ENCODE assay signal across 8 mouse cellular contexts in genomic region chr10:63429380-63429779, GRCm38 (mm10). TPM values are rescaled to one million over a fixed set of nuclear protein-coding genes. Genes with fewer than 3 reads are reported as not detected.
DNase-seq lines count a peak whose midpoint lies in the region; ATAC-seq and TF ChIP-seq lines count a peak whose summit lies in the region.

No protein-coding gene starts in this region.

- H3K4me2 ChIP-seq in forebrain, postnatal 0 days (ENCODE audit: low read depth), result peak overlapping the region; percentile 70
- H3K4me2 ChIP-seq in lung, embryonic 15.5 days, result peak overlapping the region; percentile 83

- ATAC-seq in forebrain, postnatal 0 days, result peak; percentile 94
- ATAC-seq in lung, embryonic 15.5 days (ENCODE audit: borderline replicate concordance, extremely low read depth, low FRiP score, low TSS enrichment), result peak; percentile 96

- no peaks in the 10 kb centered on the region for H3K9me3 ChIP-seq in MEL (replicated peaks; ENCODE audit: insufficient read depth, low read length)
- no peaks in the 10 kb centered on the region for H3K9me3 ChIP-seq in forebrain, postnatal 0 days (ENCODE audit: low read length)
- H3K9me3 ChIP-seq in lung, embryonic 15.5 days, result no peaks in the 10 kb centered on the region

- peak overlapping the region; percentile 88 for H3K9ac ChIP-seq in MEL (ENCODE audit: control insufficient read depth, low read depth, low read length, poor library complexity, severe bottlenecking)
- H3K9ac ChIP-seq in forebrain, postnatal 0 days, result peak overlapping the region; percentile 65
- H3K9ac ChIP-seq in lung, embryonic 15.5 days, result peak overlapping the region; percentile 77

- peak overlapping the region; percentile 76 for H3K27ac ChIP-seq in MEL (ENCODE audit: control insufficient read depth, low read depth, low read length)
- no peak overlapping the region for H3K27ac ChIP-seq in cerebellum, adult 2 months (ENCODE audit: insufficient read depth, low read length)
- peak overlapping the region; percentile 86 for H3K27ac ChIP-seq in forebrain, postnatal 0 days (ENCODE audit: low read depth, low read length)
- peak overlapping the region; percentile 85 for H3K27ac ChIP-seq in lung, embryonic 15.5 days

- H3K27me3 ChIP-seq in MEL (ENCODE audit: control insufficient read depth in 1 of 2, insufficient read depth in 2 of 2, low read length in 2 of 2), result no peaks in the 10 kb centered on the region
- no peaks in the 10 kb centered on the region for H3K27me3 ChIP-seq in cerebellum, adult 2 months (ENCODE audit: control insufficient read depth, insufficient read depth, low read length)
- H3K27me3 ChIP-seq in forebrain, postnatal 0 days (ENCODE audit: insufficient read depth, low read length), result no peaks in the 10 kb centered on the region
- H3K27me3 ChIP-seq in lung, embryonic 15.5 days, result no peaks in the 10 kb centered on the region

- H3K4me3 ChIP-seq in MEL (ENCODE audit: control insufficient read depth in 1 of 2, insufficient read depth in 1 of 2, low read depth in 2 of 2, low read length in 2 of 2), result peak overlapping the region; percentile 46 to 73
- peak overlapping the region; percentile 70 for H3K4me3 ChIP-seq in cerebellum, adult 2 months (replicated peaks; ENCODE audit: insufficient read depth, low read depth, low read length)
- H3K4me3 ChIP-seq in forebrain, postnatal 0 days (ENCODE audit: low read depth, low read length), result peak overlapping the region; percentile 79
- H3K4me3 ChIP-seq in lung, embryonic 15.5 days, result peak overlapping the region; percentile 85

- DNase-seq in MEL (ENCODE audit: low read depth, low spot score), result peak; percentile 95
- DNase-seq in cerebellum, adult 2 months, result peak; percentile 95 to 100
- peak; percentile 100 for DNase-seq in forebrain, postnatal 0 days
- DNase-seq in heart, postnatal 4 days, result peak; percentile 100
- peak; percentile 97 to 100 for DNase-seq in layer of hippocampus, adult 8-10 months (ENCODE audit: low spot score in 2 of 2)
- peak; percentile 94 for DNase-seq in ovary, adult 18-20 months (ENCODE audit: low spot score)
- peak; percentile 99 for DNase-seq in thymus, postnatal 0 days (ENCODE audit: low spot score)

- no peak for TF ChIP-seq EP300 in MEL (IDR thresholded peaks at IDR 0.05; ENCODE audit: low read depth in 1 of 2, low read length in 2 of 2)

- peaks cover 17 to 28% of the 10 kb centered on the region in 2 experiments for H3K4me1 ChIP-seq in MEL (ENCODE audit: control insufficient read depth in 1 of 2, insufficient read depth in 2 of 2, low read length in 2 of 2)
- H3K4me1 ChIP-seq in cerebellum, adult 2 months (ENCODE audit: control insufficient read depth, insufficient read depth, low read length), result no peaks in the 10 kb centered on the region
- H3K4me1 ChIP-seq in forebrain, postnatal 0 days (ENCODE audit: insufficient read depth), result no peaks in the 10 kb centered on the region
- 0 out of 2 replicates have a peak, but pooled peaks cover 6% of the 10 kb centered on the region for H3K4me1 ChIP-seq in lung, embryonic 15.5 days

- no peaks in the 10 kb centered on the region; the same call in 1 of the 2 replicates for H3K79me2 ChIP-seq in MEL (ENCODE audit: control insufficient read depth, insufficient read depth, low read length, poor library complexity)

- WGBS in cerebellum, adult 2 months, result under 1% methylated on average over 34 of the region's 34 CpGs
- WGBS in forebrain, postnatal 0 days, result 3% methylated on average over 34 of the region's 34 CpGs
- WGBS in lung, embryonic 15.5 days, result under 1% methylated on average over 34 of the region's 34 CpGs

- no peak; a peak in 1 of 4 replicates for TF ChIP-seq POLR2A in MEL (IDR thresholded peaks at IDR 0.05; ENCODE audit: control insufficient read depth in 1 of 2, insufficient read depth in 1 of 2, low read depth in 1 of 2, low read length in 2 of 2, poor library complexity in 1 of 2)
- no peak for TF ChIP-seq POLR2A in cerebellum, adult 2 months (IDR thresholded peaks at IDR 0.05; ENCODE audit: borderline replicate concordance, insufficient read depth, low read length)

- no peak for TF ChIP-seq RAD21 in MEL (IDR thresholded peaks at IDR 0.05; ENCODE audit: low read depth, low read length)

- peaks cover 0 to 30% of the 10 kb centered on the region in 2 experiments; a peak in 2 of 4 replicates for H3K36me3 ChIP-seq in MEL (ENCODE audit: control insufficient read depth in 1 of 2, insufficient read depth in 2 of 2, low read length in 2 of 2)
- no peaks in the 10 kb centered on the region for H3K36me3 ChIP-seq in forebrain, postnatal 0 days (ENCODE audit: insufficient read depth)
- H3K36me3 ChIP-seq in lung, embryonic 15.5 days, result no peaks in the 10 kb centered on the region

- TF ChIP-seq CTCF in MEL (IDR thresholded peaks at IDR 0.05 in 2 of 3, conservative IDR thresholded peaks at IDR 0.05 in 1 of 3; ENCODE audit: control insufficient read depth in 1 of 3, insufficient read depth in 1 of 3, low read depth in 2 of 3, low read length in 3 of 3, poor library complexity in 1 of 3, severe bottlenecking in 1 of 3), result peak in 1 of 3 experiments; percentile 19; a peak in 2 of 6 replicates
- no peak for TF ChIP-seq CTCF in cerebellum, adult 2 months (IDR thresholded peaks at IDR 0.05; ENCODE audit: borderline replicate concordance, insufficient read depth, low read depth, low read length)
- no peak for TF ChIP-seq CTCF in forebrain, postnatal 0 days (IDR thresholded peaks at IDR 0.05; ENCODE audit: low read depth)

TF ChIP-seq in MEL, 35 proteins besides CTCF, POLR2A, EP300 and RAD21 (continues in another document):
- 0 out of 2 replicates have a peak, but pooled peaks have one; percentile 41 for TF ChIP-seq HCFC1 (IDR thresholded peaks at IDR 0.05; ENCODE audit: low read depth, low read length)
- TF ChIP-seq ZNF384 (IDR thresholded peaks at IDR 0.05; ENCODE audit: low read depth, low read length), result peak; percentile 95
- 0 out of 2 replicates have a peak, but pooled peaks have one; percentile 30 for TF ChIP-seq NRF1 (IDR thresholded peaks at IDR 0.05; ENCODE audit: insufficient read depth, low read depth, low read length, poor library complexity, severe bottlenecking)
- TF ChIP-seq TBP (IDR thresholded peaks at IDR 0.05; ENCODE audit: low read depth, low read length), result peak; percentile 100
- no peak for TF ChIP-seq NELFE (IDR thresholded peaks at IDR 0.05; ENCODE audit: low read depth, low read length)
- no peak for TF ChIP-seq MYC (IDR thresholded peaks at IDR 0.05; ENCODE audit: low read depth, low read length)
- TF ChIP-seq JUND (IDR thresholded peaks at IDR 0.05; ENCODE audit: low read depth, low read length), result no peak
- 0 out of 2 replicates have a peak, but pooled peaks have one; percentile 22 for TF ChIP-seq TCF12 (IDR thresholded peaks at IDR 0.05; ENCODE audit: low read depth, low read length)
- TF ChIP-seq ELF1 (IDR thresholded peaks at IDR 0.05; ENCODE audit: low read depth, low read length), result peak; percentile 85

RNA-seq across cellular contexts. Expression of gene Ctnna3, which starts 0.5 kb away (rescaled TPM):
- total RNA-seq in MEL (2012; rRNA removed), result not detected in 2 replicates
- polyA plus RNA-seq in MEL (2012; ENCODE audit: insufficient read depth in 1 of 2, insufficient read length in 2 of 2, low read depth in 1 of 2, low replicate concordance in 2 of 2, missing spikeins in 1 of 2), result not detected
- polyA plus RNA-seq in cerebellum, adult 2 months (2012; rRNA removed), result 3.0 and 3.7 TPM in 2 replicates
- total RNA-seq in forebrain, postnatal 0 days (2014; rRNA removed), result 0.52 and 0.62 TPM in 2 replicates
- polyA plus RNA-seq in forebrain, postnatal 0 days (2015; fragmentation: Nextera tagmentation; extraction: Ambion mirVana), result 0.33 and 0.51 TPM in 2 replicates
- 10 to 100 TPM; 81.4 to 88.7 TPM for total RNA-seq in heart, postnatal 4 days (2021)
- total RNA-seq in layer of hippocampus, adult 8-10 months (2022), result 1 to 10 TPM; 2.3 to 3.2 (median 3.1) TPM
- polyA plus RNA-seq in lung, embryonic 15.5 days (2015; fragmentation: Nextera tagmentation; extraction: Ambion mirVana), result 0.86 and 1.2 TPM in 2 replicates
- polyA plus RNA-seq in thymus, postnatal 0 days (2015; fragmentation: Nextera tagmentation; extraction: Ambion mirVana), result 0.36 and 0.48 TPM in 2 replicates

RNA-seq across cellular contexts. Expression of gene Gm7075, which starts 7.8 kb away (rescaled TPM):
- total RNA-seq in MEL (2012; rRNA removed), result not detected in 2 replicates
- polyA plus RNA-seq in MEL (2012; ENCODE audit: insufficient read depth in 1 of 2, insufficient read length in 2 of 2, low read depth in 1 of 2, low replicate concordance in 2 of 2, missing spikeins in 1 of 2), result not detected
- polyA plus RNA-seq in cerebellum, adult 2 months (2012; rRNA removed), result not detected in 2 replicates
- not detected in 2 replicates for total RNA-seq in forebrain, postnatal 0 days (2014; rRNA removed)
- polyA plus RNA-seq in forebrain, postnatal 0 days (2015; fragmentation: Nextera tagmentation; extraction: Ambion mirVana), result not detected in 2 replicates
- not detected for total RNA-seq in heart, postnatal 4 days (2021)
- total RNA-seq in layer of hippocampus, adult 8-10 months (2022), result not detected
- polyA plus RNA-seq in lung, embryonic 15.5 days (2015; fragmentation: Nextera tagmentation; extraction: Ambion mirVana), result 0.41 TPM in 1 of 2 replicates, not detected in the other
- not detected in 2 replicates for polyA plus RNA-seq in thymus, postnatal 0 days (2015; fragmentation: Nextera tagmentation; extraction: Ambion mirVana)

RNA-seq across cellular contexts. Expression of gene Dnajc12, which starts 47.1 kb away (rescaled TPM):
- 2.7 and 2.9 TPM in 2 replicates for total RNA-seq in MEL (2012; rRNA removed)
- polyA plus RNA-seq in MEL (2012; ENCODE audit: insufficient read depth in 1 of 2, insufficient read length in 2 of 2, low read depth in 1 of 2, low replicate concordance in 2 of 2, missing spikeins in 1 of 2), result 1 to 10 TPM in 1 of 2 experiments, not detected in 1; 7.3 TPM
- 32.1 and 34.2 TPM in 2 replicates for polyA plus RNA-seq in cerebellum, adult 2 months (2012; rRNA removed)
- 5.6 and 8.4 TPM in 2 replicates for total RNA-seq in forebrain, postnatal 0 days (2014; rRNA removed)
- 8.0 and 11.0 TPM in 2 replicates for polyA plus RNA-seq in forebrain, postnatal 0 days (2015; fragmentation: Nextera tagmentation; extraction: Ambion mirVana)
- total RNA-seq in heart, postnatal 4 days (2021), result 1 to 10 TPM; 5.5 to 8.7 TPM
- total RNA-seq in layer of hippocampus, adult 8-10 months (2022), result 10 to 100 TPM; 17.6 to 25.0 (median 24.7) TPM
- 13.3 and 13.6 TPM in 2 replicates for polyA plus RNA-seq in lung, embryonic 15.5 days (2015; fragmentation: Nextera tagmentation; extraction: Ambion mirVana)
- 10.7 and 11.1 TPM in 2 replicates for polyA plus RNA-seq in thymus, postnatal 0 days (2015; fragmentation: Nextera tagmentation; extraction: Ambion mirVana)

RNA-seq across cellular contexts. Expression of gene Sirt1, which starts 47.9 kb away (rescaled TPM):
- 9.1 and 13.2 TPM in 2 replicates for total RNA-seq in MEL (2012; rRNA removed)
- polyA plus RNA-seq in MEL (2012; ENCODE audit: insufficient read depth in 1 of 2, insufficient read length in 2 of 2, low read depth in 1 of 2, low replicate concordance in 2 of 2, missing spikeins in 1 of 2), result 10 to 100 TPM in 1 of 2 experiments, not detected in 1; 19.8 TPM
- polyA plus RNA-seq in cerebellum, adult 2 months (2012; rRNA removed), result 15.3 and 17.2 TPM in 2 replicates
- total RNA-seq in forebrain, postnatal 0 days (2014; rRNA removed), result 24.0 and 28.3 TPM in 2 replicates
- polyA plus RNA-seq in forebrain, postnatal 0 days (2015; fragmentation: Nextera tagmentation; extraction: Ambion mirVana), result 2.7 and 3.3 TPM in 2 replicates
- 10 to 100 TPM; 13.2 to 14.3 TPM for total RNA-seq in heart, postnatal 4 days (2021)
- 10 to 100 TPM; 14.1 to 16.0 (median 15.3) TPM for total RNA-seq in layer of hippocampus, adult 8-10 months (2022)
- polyA plus RNA-seq in lung, embryonic 15.5 days (2015; fragmentation: Nextera tagmentation; extraction: Ambion mirVana), result 5.3 and 5.9 TPM in 2 replicates
- 8.6 and 9.5 TPM in 2 replicates for polyA plus RNA-seq in thymus, postnatal 0 days (2015; fragmentation: Nextera tagmentation; extraction: Ambion mirVana)
